Mouse (Mus musculus): ENCODE measurements around the gene Ccdc6. TPM values are rescaled to one million over a fixed set of nuclear protein-coding genes. Genes with fewer than 3 reads are reported as not detected.

Ccdc6 gene
- polyA plus RNA-seq (2015; fragmentation: Nextera tagmentation; extraction: Ambion mirVana) = 16.7 and 17.5 TPM in 2 replicates

DNA sequence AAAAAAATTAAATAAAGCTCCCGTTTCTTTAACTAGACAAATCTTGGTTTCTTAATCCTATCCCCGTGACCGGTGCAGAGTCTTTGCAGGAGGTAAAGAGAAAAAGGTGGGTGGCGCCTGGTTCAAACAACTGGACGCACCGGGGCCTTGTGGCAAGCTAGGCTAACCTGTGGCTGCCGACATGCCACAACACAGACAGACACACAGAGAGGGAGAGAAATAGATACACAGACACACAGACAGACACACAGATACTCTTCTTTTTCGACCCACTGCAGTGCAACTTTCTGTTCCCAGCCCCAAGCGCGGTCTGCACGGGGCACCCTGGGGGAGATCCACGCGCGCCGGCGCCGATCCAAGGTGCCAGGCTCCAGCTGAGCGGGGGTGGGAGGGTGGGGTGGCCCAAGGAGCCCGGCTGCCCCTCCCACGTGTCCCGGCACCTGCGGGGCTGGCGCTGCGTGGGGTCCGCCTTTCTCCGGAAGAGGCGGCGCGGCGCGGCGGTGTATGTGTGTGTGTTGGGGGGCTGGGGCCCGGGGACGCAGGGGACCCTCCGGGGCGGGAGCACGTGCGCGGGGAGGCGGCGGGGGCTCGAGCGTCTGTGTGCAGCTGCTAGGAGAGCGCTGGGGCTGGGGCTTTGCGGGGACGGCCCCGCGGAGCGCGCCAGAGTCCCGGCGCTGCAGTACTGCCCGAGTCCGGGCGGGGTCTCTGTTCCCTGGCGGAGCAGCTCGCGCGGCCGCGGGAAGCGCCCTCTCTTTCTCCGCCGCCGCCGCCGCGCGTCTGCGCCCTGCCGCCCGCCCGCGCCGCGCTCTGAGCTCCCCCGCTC is at the start of gene Ccdc6:
Gene Ccdc6 (plus strand): TSS at position 756 of the 823 bp plus-strand sequence.
- Histone ChIP-seq H3K4me2 (replicated peaks) (peak within 1 kb of the TSS; percentile 88), H3K9me3 (no peaks in the 10 kb centered on the region), H3K4me1 (peaks cover 46% of the 10 kb centered on the region), H3K27me3 (no peaks in the 10 kb centered on the region), H3K27ac (replicated peaks) (peak within 1 kb of the TSS; percentile 82), H3K36me3 (no peaks in the 10 kb centered on the region), H3K4me3 (peak within 1 kb of the TSS; percentile 76), H3K9ac (replicated peaks) (peak within 1 kb of the TSS; percentile 76)
- peak; percentile 88 for ATAC-seq (replicated peaks)
- WGBS = under 1% methylated on average over 63 of the region's 77 CpGs

DNA sequence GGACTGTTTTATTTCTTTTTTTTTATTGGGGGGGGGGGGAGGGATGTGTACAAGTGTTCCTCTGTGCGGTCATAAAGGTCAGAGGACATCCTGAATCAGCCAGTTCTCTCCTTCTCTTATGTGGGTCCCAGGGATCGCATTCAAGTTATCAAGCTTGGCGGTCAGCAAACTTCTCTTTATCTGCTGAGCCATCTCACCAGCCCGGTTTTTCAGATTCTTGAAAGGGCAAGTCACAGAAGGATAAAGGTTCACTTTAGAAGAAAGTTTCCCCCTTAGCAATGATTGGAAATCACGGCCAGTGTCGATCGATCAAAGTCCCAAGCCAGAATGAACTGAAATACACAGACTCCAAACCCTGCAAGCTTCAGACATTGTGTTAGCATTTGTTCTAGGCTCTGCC is 47.1 kb upstream of the Ccdc6 start:
- Histone ChIP-seq H3K27ac (replicated peaks) (no peak overlapping the region), H3K27me3 (no peaks in the 10 kb centered on the region), H3K4me2 (replicated peaks) (no peak overlapping the region), H3K4me1 (no peaks in the 10 kb centered on the region), H3K36me3 (no peaks in the 10 kb centered on the region), H3K9ac (replicated peaks) (no peak overlapping the region), H3K4me3 (no peak overlapping the region), H3K9me3 (no peaks in the 10 kb centered on the region)
- ATAC-seq (replicated peaks) = no peak
- WGBS = 92% methylated on average over 7 of the region's 7 CpGs

DNA sequence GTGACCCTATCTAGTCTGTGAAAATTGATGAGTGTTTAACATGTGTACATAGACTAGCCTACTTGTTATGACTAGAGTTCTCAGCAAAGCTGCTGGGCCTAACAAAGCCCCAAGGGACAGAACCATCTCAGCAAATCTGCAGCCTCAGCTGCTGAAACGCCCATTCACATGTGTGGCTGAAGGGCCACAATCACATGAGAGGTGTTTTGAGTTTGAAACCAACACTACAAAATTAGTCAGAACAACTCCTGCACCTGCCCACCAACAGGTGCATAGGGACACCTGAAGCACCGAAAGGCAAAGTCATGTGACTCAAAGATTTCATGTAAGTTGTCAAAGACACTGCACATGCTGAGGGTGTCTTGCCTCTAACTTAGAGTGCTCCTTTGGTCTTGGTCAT is 41.6 kb upstream of the Ccdc6 start:
- no peak overlapping the region for H3K27ac ChIP-seq (replicated peaks)
- no peak overlapping the region for H3K4me2 ChIP-seq (replicated peaks)
- WGBS = 89% methylated on average over 2 of the region's 2 CpGs
- H3K4me3 ChIP-seq = no peak overlapping the region
- ATAC-seq (replicated peaks) = no peak
- H3K9me3 ChIP-seq = no peaks in the 10 kb centered on the region
- H3K9ac ChIP-seq (replicated peaks) = no peak overlapping the region
- no peaks in the 10 kb centered on the region for H3K27me3 ChIP-seq
- H3K4me1 ChIP-seq = peaks cover 3% of the 10 kb centered on the region; the same call in 1 of the 2 replicates
- H3K36me3 ChIP-seq = no peaks in the 10 kb centered on the region

DNA sequence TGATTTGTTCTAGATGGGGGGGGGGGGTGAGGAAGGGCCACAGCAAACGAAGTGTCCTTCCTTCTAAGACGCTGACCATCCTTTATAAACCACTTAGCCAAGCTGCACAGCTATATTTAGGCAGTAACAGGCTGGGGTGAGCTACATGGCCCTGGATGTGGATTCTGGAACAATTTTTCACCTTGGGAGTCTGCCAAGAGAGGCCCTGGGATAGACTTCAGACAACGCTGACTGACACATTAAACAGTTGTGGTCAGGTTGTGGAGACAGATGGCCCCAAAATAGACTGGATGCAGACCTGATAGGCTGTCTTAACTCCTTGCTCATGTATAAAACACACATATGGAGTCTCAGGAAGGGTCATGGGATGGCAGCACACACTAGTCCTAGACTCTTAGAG is 39.9 kb upstream of the Ccdc6 start:
- Histone ChIP-seq H3K36me3 (no peaks in the 10 kb centered on the region), H3K27me3 (no peaks in the 10 kb centered on the region), H3K9me3 (no peaks in the 10 kb centered on the region), H3K4me2 (replicated peaks) (no peak overlapping the region), H3K4me1 (peaks cover 8% of the 10 kb centered on the region; the same call in 1 of the 2 replicates), H3K9ac (replicated peaks) (no peak overlapping the region), H3K4me3 (no peak overlapping the region), H3K27ac (replicated peaks) (no peak overlapping the region)
- WGBS = 67% methylated on average over 3 of the region's 3 CpGs
- no peak for ATAC-seq (replicated peaks)

DNA sequence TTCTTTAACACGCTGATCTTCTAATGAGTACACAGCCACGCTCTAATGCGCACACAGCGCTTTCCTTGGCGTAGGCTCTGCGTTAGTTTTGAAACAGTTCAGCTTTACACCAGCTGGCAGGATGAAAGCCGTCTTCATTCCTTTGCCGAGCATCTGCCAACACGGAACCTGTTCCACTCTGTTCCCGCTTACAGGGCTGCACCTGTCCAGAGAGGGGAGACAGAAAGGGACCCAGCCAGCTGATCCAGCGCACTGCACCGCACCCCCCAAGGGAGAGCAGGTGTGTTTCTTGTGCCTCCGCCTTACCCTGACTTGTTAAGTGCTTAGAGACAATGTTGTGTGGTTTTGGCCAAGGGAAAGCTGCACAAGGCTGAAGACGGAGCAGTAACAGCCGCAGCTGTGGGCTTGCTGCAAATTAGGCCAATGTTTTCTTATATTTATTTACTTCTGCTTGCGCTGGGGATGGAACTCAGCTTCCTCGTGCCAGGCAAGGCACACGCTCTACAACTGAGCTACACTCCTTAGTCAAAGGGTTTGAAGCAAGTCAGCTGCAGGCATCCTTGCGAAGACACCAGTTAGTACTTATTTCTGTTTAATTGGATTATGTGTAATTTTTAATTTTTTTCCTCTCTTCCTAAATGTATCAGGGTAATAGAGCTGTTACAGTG is 36.8 kb upstream of the Ccdc6 start:
- H3K27me3 ChIP-seq = no peaks in the 10 kb centered on the region
- 51% methylated on average over 19 of the region's 19 CpGs for WGBS
- no peak overlapping the region for H3K4me2 ChIP-seq (replicated peaks)
- ATAC-seq (replicated peaks) = peak; percentile 78
- H3K27ac ChIP-seq (replicated peaks) = no peak overlapping the region
- H3K4me1 ChIP-seq = peaks cover 8% of the 10 kb centered on the region; the same call in 1 of the 2 replicates
- H3K9ac ChIP-seq (replicated peaks) = no peak overlapping the region
- H3K9me3 ChIP-seq = no peaks in the 10 kb centered on the region
- H3K36me3 ChIP-seq = no peaks in the 10 kb centered on the region
- H3K4me3 ChIP-seq = no peak overlapping the region

DNA sequence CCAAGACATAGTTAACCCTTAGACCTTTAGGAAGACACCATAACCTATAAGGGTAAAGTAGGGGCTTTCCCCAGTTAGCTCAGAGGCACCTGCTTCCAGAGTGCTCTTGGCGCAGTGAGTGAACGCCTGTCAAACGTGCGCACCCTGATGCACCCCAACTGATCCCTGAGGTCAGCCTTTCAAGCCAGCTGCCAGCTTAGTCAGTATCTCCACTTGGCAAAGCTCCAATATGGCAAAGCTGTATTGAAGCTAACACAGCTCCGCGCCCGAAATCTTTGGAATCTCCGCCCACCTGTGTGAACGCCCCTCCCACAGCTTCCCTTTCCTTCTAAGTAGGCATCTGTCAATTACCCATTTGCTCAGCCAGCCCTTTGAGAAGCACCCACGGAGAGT is 36.2 kb upstream of the Ccdc6 start:
- Histone ChIP-seq H3K9me3 (no peaks in the 10 kb centered on the region), H3K4me2 (replicated peaks) (no peak overlapping the region), H3K27ac (replicated peaks) (no peak overlapping the region), H3K4me1 (peaks cover 8% of the 10 kb centered on the region; the same call in 1 of the 2 replicates), H3K27me3 (no peaks in the 10 kb centered on the region), H3K9ac (replicated peaks) (no peak overlapping the region), H3K36me3 (no peaks in the 10 kb centered on the region), H3K4me3 (no peak overlapping the region)
- 46% methylated on average over 10 of the region's 10 CpGs for WGBS
- peak; percentile 38; the same call in 1 of the 2 replicates for ATAC-seq (replicated peaks)

DNA sequence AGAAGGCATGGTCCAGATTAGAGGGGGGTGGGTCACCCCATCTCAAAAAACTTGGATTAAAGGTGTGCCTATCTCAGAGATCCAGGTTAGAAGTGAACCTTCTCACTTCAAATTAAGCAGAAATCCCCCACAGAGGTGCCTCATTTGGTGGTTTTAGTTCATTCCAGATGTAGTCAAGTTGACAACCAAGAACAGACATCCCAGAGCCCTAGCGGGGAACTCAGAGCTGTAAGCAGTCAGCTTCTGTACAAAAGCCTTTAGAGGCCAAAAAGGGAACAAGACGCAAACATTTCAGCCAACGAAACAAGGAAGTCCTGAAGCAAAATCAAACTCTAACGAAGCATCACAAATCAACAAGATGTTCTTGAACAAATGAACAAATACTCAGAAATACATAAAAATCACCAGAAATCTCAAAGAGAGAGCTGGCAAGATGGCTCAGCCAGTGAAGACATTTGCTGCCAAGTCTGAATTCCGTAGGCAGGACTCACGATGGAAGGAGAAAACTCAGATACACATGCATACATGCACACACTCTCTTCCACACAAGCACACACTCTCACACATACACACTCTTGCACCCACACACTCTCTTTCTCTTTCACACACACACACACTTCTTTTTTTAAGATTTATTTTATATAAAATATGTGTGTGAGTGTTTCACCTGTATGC is 32.9 kb upstream of the Ccdc6 start:
- H3K27me3 ChIP-seq = no peaks in the 10 kb centered on the region

DNA sequence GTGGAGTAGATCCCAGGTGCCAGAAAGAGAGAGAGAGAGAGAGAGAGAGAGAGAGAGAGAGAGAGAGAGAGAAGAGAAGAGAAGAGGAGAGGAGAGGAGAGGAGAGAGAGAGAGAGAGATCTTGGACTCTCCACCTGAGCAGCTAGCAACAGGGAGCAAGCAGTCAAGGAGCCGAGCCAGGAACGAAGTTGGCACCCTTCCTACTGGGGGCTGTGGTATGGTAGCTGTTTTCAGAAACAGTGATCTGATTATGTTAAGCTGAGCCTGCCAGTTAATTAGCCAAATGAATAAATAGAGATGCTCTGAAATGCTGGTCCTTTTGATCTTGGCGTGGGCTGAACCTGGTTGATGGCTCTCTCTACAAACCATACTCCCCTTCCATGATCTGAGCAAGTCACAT is 31.7 kb upstream of the Ccdc6 start:
- Histone ChIP-seq H3K9ac (replicated peaks) (no peak overlapping the region), H3K4me2 (replicated peaks) (no peak overlapping the region), H3K4me3 (no peak overlapping the region), H3K9me3 (no peaks in the 10 kb centered on the region), H3K4me1 (peaks cover 15% of the 10 kb centered on the region), H3K27ac (replicated peaks) (no peak overlapping the region), H3K36me3 (no peaks in the 10 kb centered on the region), H3K27me3 (no peaks in the 10 kb centered on the region)
- ATAC-seq (replicated peaks) = no peak
- WGBS = 37% methylated on average over 3 of the region's 3 CpGs

More for the DNA sequence above, 32.9 kb upstream of the Ccdc6 start:
- H3K9me3 ChIP-seq = no peaks in the 10 kb centered on the region
- no peak overlapping the region for H3K4me3 ChIP-seq
- no peak overlapping the region for H3K9ac ChIP-seq (replicated peaks)
- ATAC-seq (replicated peaks) = no peak
- no peak overlapping the region for H3K4me2 ChIP-seq (replicated peaks)
- H3K4me1 ChIP-seq = peaks cover 17% of the 10 kb centered on the region
- WGBS = 64% methylated on average over 6 of the region's 6 CpGs
- no peaks in the 10 kb centered on the region for H3K36me3 ChIP-seq
- H3K27ac ChIP-seq (replicated peaks) = no peak overlapping the region

DNA sequence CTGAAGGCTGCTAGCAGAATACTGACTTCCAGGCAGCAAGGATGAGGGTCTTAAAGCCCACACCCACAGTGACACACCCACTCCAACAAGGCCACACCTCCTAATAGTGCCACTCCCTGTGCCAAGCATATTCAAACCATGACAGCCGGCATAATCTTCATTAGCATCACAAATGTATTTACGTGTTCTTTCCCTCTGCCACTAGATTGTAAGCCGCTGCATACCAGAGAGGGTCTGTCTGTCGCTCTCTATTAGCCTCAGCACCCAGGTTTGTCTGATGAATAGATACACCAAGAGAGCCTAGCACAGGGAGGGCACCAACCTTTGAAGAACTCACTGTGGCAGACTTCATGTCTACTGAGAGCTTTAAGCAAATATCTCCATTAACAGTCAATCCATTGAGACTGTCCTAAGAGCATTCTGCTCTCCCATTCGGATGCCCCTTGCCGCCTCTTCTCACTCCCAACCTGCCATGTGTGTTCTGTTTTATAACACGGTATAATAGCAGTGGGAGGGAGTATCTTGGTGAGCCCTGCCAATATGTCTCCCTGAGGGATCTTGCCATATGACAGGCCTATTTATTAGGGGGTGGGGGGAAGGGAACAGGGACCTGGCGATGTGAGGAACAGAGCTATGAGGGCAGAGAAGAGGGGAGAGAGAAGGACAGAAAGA is 30.3 kb upstream of the Ccdc6 start:
- no peaks in the 10 kb centered on the region for H3K36me3 ChIP-seq
- peaks cover 9% of the 10 kb centered on the region for H3K4me1 ChIP-seq
- 29% methylated on average over 8 of the region's 8 CpGs for WGBS
- H3K9me3 ChIP-seq = no peaks in the 10 kb centered on the region
- no peaks in the 10 kb centered on the region for H3K27me3 ChIP-seq
- H3K9ac ChIP-seq (replicated peaks) = no peak overlapping the region
- H3K4me2 ChIP-seq (replicated peaks) = no peak overlapping the region
- H3K27ac ChIP-seq (replicated peaks) = 0 out of 2 replicates have a peak overlapping the region, but pooled peaks have one; percentile 31
- no peak overlapping the region for H3K4me3 ChIP-seq
- peak; percentile 59 for ATAC-seq (replicated peaks)

DNA sequence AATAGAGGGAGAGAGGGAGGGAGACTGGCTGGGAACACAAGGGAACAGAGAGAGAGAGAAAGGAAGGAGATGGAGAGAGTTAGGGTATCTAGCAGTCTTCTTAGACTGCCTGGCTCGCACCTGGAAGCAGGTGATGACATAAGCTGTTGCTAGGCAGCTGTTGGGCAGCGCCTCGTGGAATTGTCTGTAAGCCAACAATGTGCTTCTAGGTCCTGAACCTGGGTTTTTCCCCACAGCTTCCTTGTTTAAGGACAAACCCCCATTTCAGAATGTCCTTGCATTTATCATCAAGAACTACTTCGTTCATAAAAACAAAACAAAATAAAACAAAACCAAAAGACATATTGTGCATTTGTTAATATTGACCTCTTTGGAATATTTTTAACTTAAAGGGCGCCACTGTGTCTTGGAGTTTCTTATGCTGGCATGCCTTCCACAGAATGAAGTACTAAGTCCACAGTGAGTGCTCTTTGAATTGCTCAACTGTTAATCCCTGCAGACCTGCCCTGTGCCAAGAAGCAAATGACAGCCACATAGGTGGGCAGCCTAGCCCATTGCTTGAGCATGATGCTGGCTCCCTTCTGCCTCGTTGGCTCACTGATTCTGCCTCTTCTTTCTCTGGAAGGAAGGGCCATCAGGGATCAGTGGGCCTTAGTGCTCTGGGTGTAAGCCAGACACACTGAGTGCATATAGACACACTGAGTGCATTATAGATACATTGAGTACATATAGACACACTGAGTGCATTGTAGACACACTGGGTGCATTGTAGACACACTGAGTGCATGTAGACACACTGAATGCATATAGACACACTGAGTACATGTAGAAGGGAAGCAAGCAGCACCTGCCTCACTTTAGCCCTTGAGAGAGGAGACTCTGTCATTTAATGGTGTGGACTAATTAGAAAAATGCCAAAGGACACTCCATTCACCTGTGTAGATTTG is 29.5 kb upstream of the Ccdc6 start:
- H3K4me1 ChIP-seq = peaks cover 9% of the 10 kb centered on the region
- 0 out of 2 replicates have a peak overlapping the region, but pooled peaks have one; percentile 31 for H3K27ac ChIP-seq (replicated peaks)
- H3K9me3 ChIP-seq = no peaks in the 10 kb centered on the region
- H3K27me3 ChIP-seq = no peaks in the 10 kb centered on the region
- H3K9ac ChIP-seq (replicated peaks) = no peak overlapping the region
- H3K36me3 ChIP-seq = no peaks in the 10 kb centered on the region
- H3K4me2 ChIP-seq (replicated peaks) = no peak overlapping the region
- no peak for ATAC-seq (replicated peaks)
- H3K4me3 ChIP-seq = no peak overlapping the region
- 55% methylated on average over 6 of the region's 6 CpGs for WGBS

DNA sequence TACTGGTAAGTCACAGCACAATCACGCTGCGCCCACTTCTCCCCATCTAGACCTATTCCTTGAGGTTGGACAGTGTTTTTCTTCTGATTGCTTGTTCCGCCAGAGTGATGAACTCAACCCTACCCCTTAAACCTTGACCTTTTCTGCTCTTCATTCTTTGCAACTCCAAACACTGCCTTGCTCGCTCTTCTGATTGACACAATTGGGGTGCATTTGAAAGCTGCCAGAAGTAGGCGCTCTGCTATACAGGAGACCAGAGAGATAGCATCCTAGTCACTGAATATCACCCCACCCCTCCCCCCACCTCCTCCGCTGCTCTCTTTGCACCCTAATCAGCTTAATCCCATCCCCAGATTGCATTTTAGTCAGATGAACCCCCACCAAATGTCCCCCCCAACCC is 27.6 kb upstream of the Ccdc6 start:
- WGBS = 57% methylated on average over 6 of the region's 6 CpGs
- no peak for ATAC-seq (replicated peaks)
- H3K27ac ChIP-seq (replicated peaks) = no peak overlapping the region

More for the DNA sequence above, 27.6 kb upstream of the Ccdc6 start:
- no peaks in the 10 kb centered on the region for H3K9me3 ChIP-seq
- no peak overlapping the region for H3K9ac ChIP-seq (replicated peaks)
- H3K4me2 ChIP-seq (replicated peaks) = no peak overlapping the region
- no peak overlapping the region for H3K4me3 ChIP-seq
- no peaks in the 10 kb centered on the region for H3K36me3 ChIP-seq
- H3K4me1 ChIP-seq = peaks cover 9% of the 10 kb centered on the region
- H3K27me3 ChIP-seq = no peaks in the 10 kb centered on the region

All from forebrain, embryonic 15.5 days (tissue).